Mouse (Mus musculus) MEL (cell line): ENCODE results near the gene Tmem207. TPM values are rescaled to one million over a fixed set of nuclear protein-coding genes. Genes with fewer than 3 reads are reported as not detected.

ENCODE experiments used
- DNase-seq: peaks from one replicate; pipeline ENCODE4 v3.0.0; 2011; ENCODE audit warnings: low read depth, low spot score
- H3K27ac ChIP-seq: 2 replicates; pipeline ENCODE4 v1.5.1; 2012; ENCODE audit warnings: low read depth, mild to moderate bottlenecking, control low read depth, low read length, moderate library complexity; ENCODE audit not compliant: control insufficient read depth
- H3K27me3 ChIP-seq, 2 experiments: fragments of 150-350 bp in 1 of 2; sonication (generic) in 1 of 2; 2 replicates each; pipeline ENCODE4 v1.6.1; 2012; ENCODE audit warnings: low read length in 2 of 2, mild to moderate bottlenecking in 2 of 2, improper control_type of control experiment in 1 of 2, moderate library complexity in 1 of 2; ENCODE audit not compliant: insufficient read depth in 2 of 2, control insufficient read depth in 1 of 2
- H3K36me3 ChIP-seq, 2 experiments: 2 replicates each; pipeline ENCODE4 v1.6.1; 2012 to 2014; ENCODE audit warnings: low read length in 2 of 2, improper control_type of control experiment in 1 of 2, inconsistent platforms in 1 of 2, mild to moderate bottlenecking in 1 of 2; ENCODE audit not compliant: insufficient read depth in 2 of 2, control insufficient read depth in 1 of 2
- H3K4me1 ChIP-seq, 2 experiments: fragments of 150-350 bp in 1 of 2; sonication (generic) in 1 of 2; 2 replicates each; pipeline ENCODE4 v1.6.1; 2012; ENCODE audit warnings: low read length in 2 of 2, improper control_type of control experiment in 1 of 2, mild to moderate bottlenecking in 1 of 2; ENCODE audit not compliant: insufficient read depth in 2 of 2, control insufficient read depth in 1 of 2
- H3K4me3 ChIP-seq, 2 experiments: fragments of 150-350 bp in 1 of 2; sonication (generic) in 1 of 2; 2 replicates each; pipeline ENCODE4 v1.5.1; 2012; ENCODE audit warnings: low read depth in 2 of 2, low read length in 2 of 2, mild to moderate bottlenecking in 2 of 2, moderate library complexity in 2 of 2, control low read depth in 1 of 2, improper control_type of control experiment in 1 of 2; ENCODE audit not compliant: control insufficient read depth in 1 of 2, insufficient read depth in 1 of 2
- H3K79me2 ChIP-seq: 2 replicates; pipeline ENCODE4 v1.6.1; 2012; ENCODE audit warnings: mild to moderate bottlenecking, low read length, moderate library complexity; ENCODE audit not compliant: control insufficient read depth, poor library complexity, insufficient read depth
- H3K9ac ChIP-seq: 2 replicates; pipeline ENCODE4 v1.6.1; 2012; ENCODE audit warnings: low read depth, mild to moderate bottlenecking, control low read depth, low read length, moderate library complexity; ENCODE audit not compliant: control insufficient read depth, poor library complexity, severe bottlenecking
- H3K9me3 ChIP-seq: fragments of 150-350 bp; sonication (generic); replicated peaks from 2 replicates; pipeline ENCODE4 v1.6.1; 2012; ENCODE audit warnings: mild to moderate bottlenecking, low read length, improper control_type of control experiment, moderate library complexity; ENCODE audit not compliant: insufficient read depth
- CHD2 ChIP-seq: IDR thresholded peaks from 2 replicates; pipeline ENCODE4 v1.6.1; 2011; ENCODE audit warnings: low read length, improper control_type of control experiment
- CTCF ChIP-seq, 3 experiments: IDR thresholded peaks in 2 of 3; conservative IDR thresholded peaks in 1 of 3; 2 replicates each; pipeline ENCODE4 v1.5.1; 2011 to 2012; ENCODE audit warnings: low read length in 3 of 3, low read depth in 2 of 3, mild to moderate bottlenecking in 2 of 3, improper control_type of control experiment in 1 of 3, inconsistent platforms in 1 of 3, mixed read lengths in 1 of 3, moderate library complexity in 1 of 3; ENCODE audit not compliant: control insufficient read depth in 1 of 3, insufficient read depth in 1 of 3, poor library complexity in 1 of 3, severe bottlenecking in 1 of 3
- ETS1 ChIP-seq: IDR thresholded peaks from 2 replicates; pipeline ENCODE4 v1.6.1; 2012; ENCODE audit warnings: low read depth, mild to moderate bottlenecking, inconsistent platforms, low read length, improper control_type of control experiment, moderate library complexity
- GATA1 ChIP-seq: IDR thresholded peaks from 2 replicates; pipeline ENCODE4 v1.6.1; 2011; ENCODE audit warnings: low read depth, low read length, improper control_type of control experiment
- JUND ChIP-seq: IDR thresholded peaks from 2 replicates; pipeline ENCODE4 v1.6.1; 2011; ENCODE audit warnings: low read depth, mild to moderate bottlenecking, improper control_type of control experiment, low read length
- KAT2A ChIP-seq: conservative IDR thresholded peaks from 2 replicates; pipeline ENCODE4 v1.6.1; 2012; ENCODE audit warnings: low read depth, low read length, improper control_type of control experiment, inconsistent platforms
- MAFK ChIP-seq: IDR thresholded peaks from 2 replicates; pipeline ENCODE4 v1.6.1; 2011; ENCODE audit warnings: low read depth, mild to moderate bottlenecking, low read length, improper control_type of control experiment, borderline replicate concordance
- MAZ ChIP-seq: IDR thresholded peaks from 2 replicates; pipeline ENCODE4 v1.6.1; 2012; ENCODE audit warnings: low read depth, mild to moderate bottlenecking, inconsistent platforms, low read length, improper control_type of control experiment
- MXI1 ChIP-seq: IDR thresholded peaks from 2 replicates; pipeline ENCODE4 v1.6.1; 2011; ENCODE audit warnings: mild to moderate bottlenecking, low read depth, low read length, improper control_type of control experiment
- NELFE ChIP-seq: IDR thresholded peaks from 2 replicates; pipeline ENCODE4 v1.6.1; 2011; ENCODE audit warnings: low read depth, low read length, improper control_type of control experiment
- POLR2AphosphoS2 ChIP-seq: IDR thresholded peaks from 2 replicates; pipeline ENCODE4 v1.6.1; 2011; ENCODE audit warnings: low read length, improper control_type of control experiment
- POLR2AphosphoS5 ChIP-seq: IDR thresholded peaks from 2 replicates; pipeline ENCODE4 v1.6.1; 2012; ENCODE audit warnings: low read depth, borderline replicate concordance, mild to moderate bottlenecking, inconsistent platforms, low read length, moderate library complexity, mixed read lengths
- RCOR1 ChIP-seq: IDR thresholded peaks from 2 replicates; pipeline ENCODE4 v1.6.1; 2012; ENCODE audit warnings: low read depth, mild to moderate bottlenecking, inconsistent platforms, low read length, improper control_type of control experiment
- SIN3A ChIP-seq: IDR thresholded peaks from 2 replicates; pipeline ENCODE4 v1.6.1; 2012; ENCODE audit warnings: low read length, improper control_type of control experiment, inconsistent platforms
- SMC3 ChIP-seq: IDR thresholded peaks from 2 replicates; pipeline ENCODE4 v1.6.1; 2011; ENCODE audit warnings: low read depth, low read length, improper control_type of control experiment
- TBP ChIP-seq: IDR thresholded peaks from 2 replicates; pipeline ENCODE4 v1.8.0; 2011; ENCODE audit warnings: low read depth, low read length, improper control_type of control experiment
- TCF12 ChIP-seq: IDR thresholded peaks from 2 replicates; pipeline ENCODE4 v1.6.1; 2014; ENCODE audit warnings: low read depth, mild to moderate bottlenecking, inconsistent platforms, low read length, improper control_type of control experiment, moderate library complexity
- USF2 ChIP-seq, 2 experiments: IDR thresholded peaks; 2 replicates each; pipeline ENCODE4 v1.6.1; 2011 to 2012; ENCODE audit warnings: improper control_type of control experiment in 2 of 2, low read length in 2 of 2, borderline replicate concordance in 1 of 2, inconsistent platforms in 1 of 2, low read depth in 1 of 2, mild to moderate bottlenecking in 1 of 2; ENCODE audit not compliant: insufficient read depth in 1 of 2
- ZC3H11A ChIP-seq: IDR thresholded peaks from 2 replicates; pipeline ENCODE4 v1.6.1; 2012; ENCODE audit warnings: low read depth, mild to moderate bottlenecking, inconsistent platforms, low read length, improper control_type of control experiment
- ZMIZ1 ChIP-seq: IDR thresholded peaks from 2 replicates; pipeline ENCODE4 v1.6.1; 2012; ENCODE audit warnings: low read depth, mild to moderate bottlenecking, inconsistent platforms, low read length, improper control_type of control experiment, moderate library complexity
- ZNF384 ChIP-seq: IDR thresholded peaks from 2 replicates; pipeline ENCODE4 v1.6.1; 2012; ENCODE audit warnings: low read depth, mild to moderate bottlenecking, inconsistent platforms, low read length, improper control_type of control experiment
- polyA plus RNA-seq, 2 experiments: library from polyadenylated mRNA; stranded (reverse) in 1 of 2; unstranded in 1 of 2; fragments of >175 nt in 1 of 2; fragments of >200 nt in 1 of 2; gene quantifications; 2 replicates each; pipeline versions ENCODE4 v1.2.1 to v1.2.4; 2012; ENCODE audit warnings: low replicate concordance in 2 of 2, low read depth in 1 of 2; ENCODE audit not compliant: insufficient read length in 2 of 2, insufficient read depth in 1 of 2, missing spikeins in 1 of 2
- total RNA-seq: library from RNA; depleted of rRNA; stranded (reverse); fragments of 300-350 nt; gene quantifications from 2 replicates; pipeline ENCODE4 v1.2.3, GENCODE M21; 2012

Tmem207 gene
- total and polyA plus RNA-seq, 3 experiments = not detected

DNA sequence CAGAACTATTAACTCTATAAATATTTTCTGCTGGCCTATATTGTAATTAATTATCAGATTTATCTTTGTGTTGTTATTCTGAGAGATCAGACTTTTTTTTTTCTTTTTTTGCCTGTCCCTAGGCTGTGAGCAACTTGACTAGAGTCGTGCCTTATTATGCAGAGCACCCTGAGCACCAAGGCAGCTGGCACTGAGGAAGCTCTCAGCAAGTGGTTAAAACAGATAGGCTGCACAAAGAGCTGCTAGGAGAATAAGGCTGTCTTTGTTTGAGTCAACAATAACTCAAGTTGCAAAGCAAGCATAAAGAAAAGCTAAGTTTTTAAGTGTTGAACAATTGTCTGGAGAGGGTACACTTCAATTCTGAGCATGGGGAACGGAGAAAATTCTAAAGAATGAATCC lies 35.2 kb upstream of the Tmem207 start:
- H3K4me3 ChIP-seq = no peak overlapping the region
- TF ChIP-seq USF2 (IDR thresholded peaks at IDR 0.05; ENCODE audit: borderline replicate concordance in 1 of 2, insufficient read depth in 1 of 2, low read depth in 1 of 2, low read length in 2 of 2) (no peak), SMC3 (no peak), ZNF384 (no peak), ZC3H11A (no peak), MAZ (no peak), MAFK (no peak), GATA1 (no peak), ZMIZ1 (no peak), JUND (no peak), ETS1 (no peak), POLR2AphosphoS5 (no peak), TCF12 (no peak), CHD2 (no peak), RCOR1 (no peak), CTCF (IDR thresholded peaks at IDR 0.05 in 2 of 3, conservative IDR thresholded peaks at IDR 0.05 in 1 of 3; ENCODE audit: control insufficient read depth in 1 of 3, insufficient read depth in 1 of 3, low read depth in 2 of 3, low read length in 3 of 3, poor library complexity in 1 of 3, severe bottlenecking in 1 of 3) (no peak), SIN3A (no peak), TBP (no peak), MXI1 (no peak), KAT2A (no peak)
- DNase-seq = no peak
- H3K36me3 ChIP-seq = no peaks in the 10 kb centered on the region
- H3K27ac ChIP-seq = no peak overlapping the region
- H3K9me3 ChIP-seq = no peaks in the 10 kb centered on the region
- no peaks in the 10 kb centered on the region for H3K79me2 ChIP-seq
- H3K9ac ChIP-seq = no peak overlapping the region
- H3K4me1 ChIP-seq = no peaks in the 10 kb centered on the region
- H3K27me3 ChIP-seq = no peaks in the 10 kb centered on the region

DNA sequence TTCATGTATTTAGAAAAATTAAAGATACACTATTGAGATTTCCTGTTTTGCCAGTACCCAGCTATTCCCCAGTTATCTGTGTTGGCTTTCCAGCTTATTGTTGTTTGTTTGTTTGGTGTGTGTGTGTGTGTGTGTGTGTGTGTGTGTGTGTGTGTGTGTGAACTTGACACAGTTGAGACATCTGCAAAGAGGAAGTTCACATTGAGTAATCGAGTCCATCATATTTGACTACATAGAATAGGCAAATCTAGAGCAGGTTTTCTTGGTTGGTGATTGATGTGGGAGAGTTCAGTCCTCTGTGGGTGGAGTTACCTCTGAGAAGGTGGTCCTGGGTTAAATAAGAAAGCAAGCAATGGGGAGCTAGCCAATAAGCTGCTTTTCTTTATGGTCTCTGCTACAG lies 32.2 kb upstream of the Tmem207 start:
- DNase-seq = no peak
- no peaks in the 10 kb centered on the region for H3K9me3 ChIP-seq
- no peaks in the 10 kb centered on the region for H3K36me3 ChIP-seq
- H3K9ac ChIP-seq = no peak overlapping the region
- H3K27ac ChIP-seq = no peak overlapping the region
- TF ChIP-seq POLR2AphosphoS2 = no peak
- TF ChIP-seq CTCF (IDR thresholded peaks at IDR 0.05 in 2 of 3, conservative IDR thresholded peaks at IDR 0.05 in 1 of 3; ENCODE audit: control insufficient read depth in 1 of 3, insufficient read depth in 1 of 3, low read depth in 2 of 3, low read length in 3 of 3, poor library complexity in 1 of 3, severe bottlenecking in 1 of 3) = no peak
- TF ChIP-seq NELFE = no peak
- TF ChIP-seq MXI1 = no peak
- no peak for TF ChIP-seq SIN3A
- H3K4me1 ChIP-seq = no peaks in the 10 kb centered on the region
- H3K79me2 ChIP-seq = no peaks in the 10 kb centered on the region
- no peaks in the 10 kb centered on the region for H3K27me3 ChIP-seq
- no peak overlapping the region for H3K4me3 ChIP-seq
